Mouse (Mus musculus) heart, postnatal 14 days (tissue): Measurements from ENCODE around the gene Wdr24. TPM values are rescaled to one million over a fixed set of nuclear protein-coding genes. Genes with fewer than 3 reads are reported as not detected.

Source experiments
- DNase-seq, 2 experiments: peaks; one replicate each; pipeline ENCODE4 v3.0.0; 2021 to 2022
- intact Hi-C: fragments of 180-260 bp; cut with DNase I; formaldehyde crosslinking; loops from one replicate; pipeline ENCODE4 v1.15.1; 2025
- long read RNA-seq, 2 experiments: library from polyadenylated mRNA; stranded (forward); transcript quantifications; one replicate each; pipeline ENCODE4 v2.0.0; 2021
- total RNA-seq, 2 experiments: library from RNA; stranded (reverse); gene quantifications; 2 replicates each; pipeline ENCODE4 v1.2.3; 2021

Wdr24 gene
- 10 to 100 TPM; 10.5 to 11.0 TPM for total RNA-seq
- long read RNA-seq, experiment 1, transcript Wdr24-201 (9 exons, 3,099 nt) = major isoform, 15 of 20 reads
- long read RNA-seq, experiment 1, partial matches to known transcripts = 1 of 20 reads
- long read RNA-seq, experiment 1, other reads (novel, unspliced or antisense) = 3 of 20 reads
- long read RNA-seq, experiment 2, transcript Wdr24-201 (9 exons, 3,099 nt) = major isoform, 11 of 20 reads
- long read RNA-seq, experiment 2, partial matches to known transcripts = 4 of 20 reads
- long read RNA-seq, experiment 2, other reads (novel, unspliced or antisense) = 4 of 20 reads

- peak; percentile 73 to 83 for DNase-seq
- intact Hi-C loops = no loop called here
These were observed at the start of gene Wdr24 for GRCm38 (mm10) chr17:25823452-25823851. Wdr24 (plus strand) TSS chr17:25823627.

GRCm38 (mm10) chr17:25775318-25776062, 47.9 kb upstream of the Wdr24 start:
- intact Hi-C loops = no loop called here
- DNase-seq = no peak

- DNase-seq = no peak
- intact Hi-C loops = no loop called here
These were observed 45.5 kb upstream of the Wdr24 start for GRCm38 (mm10) chr17:25777948-25778347.

- DNase-seq = no peak
- intact Hi-C loops = no loop called here
These were observed 42.1 kb upstream of the Wdr24 start for GRCm38 (mm10) chr17:25781339-25781738.

GRCm38 (mm10) chr17:25783086-25783485, 40.3 kb upstream of the Wdr24 start:
- intact Hi-C loops = no loop called here
- DNase-seq = peak; percentile 57 to 69

- no peak for DNase-seq
- intact Hi-C loops = no loop called here
These were observed 39.4 kb upstream of the Wdr24 start for GRCm38 (mm10) chr17:25783861-25784574.

- peak; percentile 95 to 96 for DNase-seq
- intact Hi-C loops = no loop called here
These were observed 38.1 kb upstream of the Wdr24 start, which contains the start of gene Haghl for GRCm38 (mm10) chr17:25785281-25785745. Haghl (minus strand) TSS chr17:25785673.

GRCm38 (mm10) chr17:25786280-25786679, 37.1 kb upstream of the Wdr24 start, which contains the start of gene Ccdc78:
Ccdc78 (plus strand) TSS chr17:25786580.
- DNase-seq = no peak
- intact Hi-C loops = no loop called here

- DNase-seq = no peak
- intact Hi-C loops = no loop called here
These were observed 36.5 kb upstream of the Wdr24 start for GRCm38 (mm10) chr17:25786781-25787504.

GRCm38 (mm10) chr17:25791320-25791842, 32.0 kb upstream of the Wdr24 start:
- DNase-seq = no peak
- intact Hi-C loops = no loop called here

GRCm38 (mm10) chr17:25791843-25792527, 31.4 kb upstream of the Wdr24 start:
- DNase-seq = peak; percentile 84 to 90
- intact Hi-C loops = no loop called here

- peak; percentile 84 to 85 for DNase-seq
- intact Hi-C loops = no loop called here
These were observed 30.8 kb upstream of the Wdr24 start, which contains the start of gene Fam173a for GRCm38 (mm10) chr17:25792615-25793014. Fam173a (minus strand) TSS chr17:25792901.

GRCm38 (mm10) chr17:25794197-25794596, 29.2 kb upstream of the Wdr24 start:
- DNase-seq = no peak
- intact Hi-C loops = no loop called here

- intact Hi-C loops = no loop called here
- no peak for DNase-seq
These were observed 28.4 kb upstream of the Wdr24 start for GRCm38 (mm10) chr17:25794998-25795397.

- no peak for DNase-seq
- intact Hi-C loops = no loop called here
These were observed 27.8 kb upstream of the Wdr24 start, which contains the start of gene AC134908.4 for GRCm38 (mm10) chr17:25795609-25796092. AC134908.4 (minus strand) TSS chr17:25795659.

- peak; percentile 61 to 68 for DNase-seq
- intact Hi-C loops = no loop called here
These were observed 27.1 kb upstream of the Wdr24 start for GRCm38 (mm10) chr17:25796211-25796771.

- intact Hi-C loops = no loop called here
- peak; percentile 90 to 91 for DNase-seq
These were observed 26.5 kb upstream of the Wdr24 start, which contains the start of gene Metrn for GRCm38 (mm10) chr17:25796951-25797369. Metrn (minus strand) TSS chr17:25797136.

- peak; percentile 60 to 78 for DNase-seq
- intact Hi-C loops = loop anchor here (1.0 to 5.0 kb wide), 3 partner anchors 28 to 224 kb away; partner anchors contain the start of genes Lmf1 and Narfl
These were observed 22.4 kb upstream of the Wdr24 start for GRCm38 (mm10) chr17:25801029-25801428.
